Mouse (Mus musculus): ENCODE measurements around the gene Gm1123.

Gene Gm1123

GRCm38 (mm10) chr9:99035575-99035974 lies at the start of gene Gm1123:
Gene Gm1123, minus strand, starts transcription at chr9:99035715.
- DNase-seq (ENCODE audit: low read depth, low spot score) = peak; percentile 48

DNA sequence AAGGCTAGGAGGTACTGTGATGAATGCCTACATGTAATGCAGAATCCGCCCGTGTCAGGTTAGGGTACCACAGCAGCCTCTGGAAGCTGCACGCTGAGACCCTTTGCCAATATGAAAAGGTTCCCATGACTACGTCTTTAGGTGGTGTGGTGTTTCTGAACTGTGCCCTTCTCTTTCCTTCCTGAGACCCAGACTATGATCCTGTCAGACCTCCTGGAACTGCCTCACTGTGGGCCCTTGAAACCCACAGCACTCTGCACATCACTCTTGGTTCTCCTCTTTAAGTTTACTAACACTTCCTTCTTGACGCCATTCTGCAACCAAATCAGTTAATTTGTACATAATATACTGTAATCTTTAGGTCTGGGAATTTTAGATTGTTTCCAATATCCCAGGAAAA lies 46.2 kb upstream of the Gm1123 start:
- no peak for DNase-seq (ENCODE audit: low read depth, low spot score)

DNA sequence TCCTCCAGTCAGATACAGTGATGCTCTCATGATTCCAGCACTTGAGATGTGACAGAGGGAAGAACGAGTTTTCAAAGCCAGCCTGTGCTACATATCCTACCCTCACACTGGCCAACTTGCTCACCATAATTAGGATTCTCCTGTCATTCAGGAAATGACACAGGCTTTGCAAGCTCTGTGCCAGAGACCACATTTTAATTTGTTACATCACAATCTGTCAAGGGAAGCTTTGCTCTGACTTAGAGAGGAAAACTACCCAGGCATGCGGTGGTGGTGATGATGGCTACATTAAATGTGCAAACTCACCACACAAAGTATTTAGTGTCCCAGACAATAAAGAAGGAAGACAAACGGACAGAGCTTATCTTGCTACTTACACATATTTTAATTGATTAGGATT lies 45.8 kb upstream of the Gm1123 start:
- DNase-seq (ENCODE audit: low read depth, low spot score) = no peak

- DNase-seq (ENCODE audit: low read depth, low spot score) = no peak
Measured at GRCm38 (mm10) chr9:99080657-99081056, 45.1 kb upstream of the Gm1123 start.

DNA sequence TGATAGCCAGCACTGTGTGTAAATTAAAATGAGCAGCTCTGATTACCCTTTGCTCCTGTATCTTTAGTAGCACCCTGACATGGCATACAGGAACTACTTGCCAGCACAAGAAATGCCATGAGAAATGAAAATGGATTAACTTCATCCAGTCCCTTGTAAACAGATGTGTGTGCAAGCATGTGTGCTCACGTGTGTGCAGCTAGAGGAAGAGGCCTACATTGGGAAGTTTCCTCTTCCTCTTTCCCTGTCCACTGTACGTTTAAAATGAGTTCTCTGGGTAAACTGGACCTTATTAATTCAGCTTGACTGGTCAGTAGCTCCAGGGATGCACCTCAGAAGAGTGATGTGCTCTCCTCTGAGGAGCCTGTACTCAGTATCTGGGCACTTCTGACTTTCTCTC lies 38.9 kb upstream of the Gm1123 start:
- DNase-seq (ENCODE audit: low read depth, low spot score) = no peak

GRCm38 (mm10) chr9:99072538-99072937 lies 37.0 kb upstream of the Gm1123 start:
- DNase-seq (ENCODE audit: low read depth, low spot score) = no peak

DNA sequence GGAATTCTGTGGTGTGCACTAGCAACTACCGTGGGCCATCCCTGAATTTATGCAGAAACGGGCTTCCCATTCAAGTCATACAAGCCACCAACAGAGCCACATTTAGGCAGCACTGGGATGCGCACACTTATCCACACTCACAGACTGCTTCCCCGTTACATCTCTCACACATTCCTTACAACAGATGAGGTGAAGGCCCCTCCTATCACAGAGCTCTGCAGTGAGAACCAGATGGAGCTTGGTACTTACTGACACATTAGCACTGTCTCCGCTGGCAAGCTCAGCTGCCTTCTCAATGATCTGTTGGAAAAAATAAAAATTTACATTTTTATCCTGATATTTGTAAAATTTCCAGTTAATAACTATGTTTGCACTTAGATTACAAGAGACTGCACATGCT lies 29.8 kb upstream of the Gm1123 start:
- no peak for DNase-seq (ENCODE audit: low read depth, low spot score)

DNA sequence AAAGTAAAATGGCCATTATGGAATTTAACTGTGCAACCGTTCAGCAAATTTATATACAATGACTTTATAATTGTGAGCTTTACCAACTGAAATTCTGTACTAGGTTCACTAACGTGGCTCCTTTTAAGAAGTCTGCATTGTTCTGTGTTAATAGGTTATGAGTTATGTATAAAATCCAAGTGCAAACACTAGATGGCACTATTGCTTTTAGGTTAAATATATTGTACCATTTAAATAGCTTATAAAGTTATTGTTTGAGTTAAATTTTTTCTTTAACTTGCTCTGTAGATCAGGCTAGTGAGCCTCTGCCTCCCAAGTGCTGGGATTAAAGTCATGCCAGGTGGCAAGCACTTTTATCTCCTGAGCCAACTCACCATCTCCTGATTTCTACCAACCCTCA lies 28.7 kb upstream of the Gm1123 start:
- DNase-seq (ENCODE audit: low read depth, low spot score) = no peak

DNA sequence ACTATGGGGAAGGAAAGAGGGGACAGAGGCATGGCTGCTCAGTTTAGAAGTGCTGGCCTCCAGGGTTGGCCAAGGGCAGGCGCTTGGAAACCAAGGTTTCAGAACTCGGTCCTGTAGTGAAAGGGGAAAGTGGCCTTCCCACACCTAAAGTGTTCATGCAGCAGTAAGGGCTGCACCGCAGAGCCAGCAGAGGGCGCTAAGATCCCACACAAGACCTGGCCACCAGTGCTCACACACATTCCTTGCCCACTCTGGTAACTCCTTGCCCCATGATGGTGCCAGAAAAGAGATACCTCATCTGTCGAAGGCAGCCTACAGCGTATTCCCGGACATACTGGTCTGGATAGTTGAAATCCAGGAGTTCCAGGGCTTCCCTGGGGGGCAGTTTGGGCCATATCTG lies 27.0 kb upstream of the Gm1123 start:
- DNase-seq (ENCODE audit: low read depth, low spot score) = peak; percentile 76

GRCm38 (mm10) chr9:99057751-99058150 lies 22.2 kb upstream of the Gm1123 start:
- DNase-seq (ENCODE audit: low read depth, low spot score) = no peak

- DNase-seq (ENCODE audit: low read depth, low spot score) = no peak
Measured at GRCm38 (mm10) chr9:99049760-99050159, 14.2 kb upstream of the Gm1123 start.

DNA sequence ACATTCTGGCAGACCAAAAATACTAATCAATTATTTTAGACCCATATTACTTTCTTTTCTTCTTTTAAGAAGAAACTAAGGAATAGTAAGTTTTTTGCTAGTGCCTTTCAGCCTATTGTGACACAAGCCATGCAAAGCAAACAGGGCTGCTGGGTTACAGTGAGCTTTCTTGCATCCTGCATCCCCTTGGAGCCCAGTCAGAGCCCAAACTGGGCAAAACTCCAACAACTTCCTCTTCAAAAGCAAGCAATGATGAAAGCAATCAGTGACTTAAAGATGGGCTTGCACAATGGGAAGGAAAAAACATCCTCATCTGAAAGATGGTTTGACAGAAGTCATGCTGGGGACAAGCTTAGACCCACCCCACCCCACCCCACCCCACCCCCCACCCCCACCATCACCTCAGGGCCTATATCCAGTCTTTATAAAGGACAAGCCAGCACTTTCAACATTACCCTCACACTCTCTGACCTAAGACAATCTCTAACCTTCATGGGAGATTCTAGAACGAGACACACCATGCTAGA lies 13.3 kb upstream of the Gm1123 start:
- DNase-seq (ENCODE audit: low read depth, low spot score) = no peak

GRCm38 (mm10) chr9:99044761-99045160 lies 9.2 kb upstream of the Gm1123 start:
- DNase-seq (ENCODE audit: low read depth, low spot score) = no peak

DNA sequence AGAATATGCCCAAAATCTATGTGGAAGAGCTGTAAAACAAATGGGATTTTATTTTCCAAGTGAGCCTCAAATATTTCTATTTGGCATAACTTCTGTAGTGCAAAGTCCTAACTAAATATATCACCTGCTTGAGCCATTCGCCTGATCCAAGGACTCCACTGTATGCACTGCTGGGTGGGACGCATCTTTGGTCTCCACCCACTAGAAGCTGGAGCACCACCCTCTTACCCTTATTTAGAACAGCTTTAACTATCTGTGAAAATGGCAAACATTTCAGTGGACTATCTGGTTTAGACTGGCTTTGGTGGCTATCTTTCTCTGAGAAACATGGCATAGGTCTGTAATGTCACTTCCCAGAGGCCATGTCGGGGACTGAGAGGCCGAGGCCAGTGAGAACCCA lies 7.1 kb upstream of the Gm1123 start:
- DNase-seq (ENCODE audit: low read depth, low spot score) = no peak

GRCm38 (mm10) chr9:99041994-99042393 lies 6.5 kb upstream of the Gm1123 start:
- no peak for DNase-seq (ENCODE audit: low read depth, low spot score)

DNA sequence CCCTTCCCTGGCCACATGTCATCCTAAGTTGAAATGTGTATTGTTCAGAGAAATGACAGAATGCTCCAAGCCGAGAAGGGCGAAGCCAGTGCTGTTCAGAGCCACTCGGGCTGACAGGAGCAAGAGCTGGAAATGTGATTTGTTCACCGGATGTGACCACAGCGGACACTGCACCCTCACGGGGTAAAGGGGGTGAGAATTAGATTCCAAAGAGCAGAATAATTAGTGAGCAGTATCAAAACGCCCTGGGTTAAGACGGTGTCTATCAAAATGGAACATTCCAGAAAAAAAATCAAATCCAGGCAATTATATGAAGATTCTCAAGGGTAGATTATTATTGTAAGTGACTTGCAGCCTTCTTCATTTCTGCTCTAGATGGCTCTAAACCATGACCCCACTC lies 1.4 kb downstream of the Gm1123 start:
- no peak for DNase-seq (ENCODE audit: low read depth, low spot score)

GRCm38 (mm10) chr9:99032031-99032430 lies 3.5 kb downstream of the Gm1123 start:
- no peak for DNase-seq (ENCODE audit: low read depth, low spot score)

GRCm38 (mm10) chr9:99021751-99022150 lies 13.8 kb downstream of the Gm1123 start:
- peak; percentile 84 for DNase-seq (ENCODE audit: low read depth, low spot score)

- no peak for DNase-seq (ENCODE audit: low read depth, low spot score)
Measured at GRCm38 (mm10) chr9:99021166-99021565, 14.3 kb downstream of the Gm1123 start.

DNA sequence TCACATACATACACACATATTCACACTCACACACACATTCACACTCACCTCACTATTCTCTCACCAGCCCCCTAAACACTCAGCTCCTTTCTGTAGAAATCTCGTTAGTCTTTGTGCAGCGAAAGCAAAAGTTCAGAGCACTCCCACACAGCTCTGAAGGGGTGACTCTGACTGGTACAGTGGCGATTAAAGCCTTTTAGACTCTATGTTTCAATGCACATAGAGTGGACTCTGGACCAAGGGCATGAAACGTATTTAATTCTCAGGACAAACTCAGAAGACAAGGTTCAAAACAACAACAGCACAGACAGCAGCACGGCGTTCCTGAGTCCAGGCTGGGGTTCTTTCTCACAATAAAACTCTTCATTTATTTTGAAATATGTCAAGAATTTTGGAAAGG lies 17.8 kb downstream of the Gm1123 start:
- DNase-seq (ENCODE audit: low read depth, low spot score) = no peak

DNA sequence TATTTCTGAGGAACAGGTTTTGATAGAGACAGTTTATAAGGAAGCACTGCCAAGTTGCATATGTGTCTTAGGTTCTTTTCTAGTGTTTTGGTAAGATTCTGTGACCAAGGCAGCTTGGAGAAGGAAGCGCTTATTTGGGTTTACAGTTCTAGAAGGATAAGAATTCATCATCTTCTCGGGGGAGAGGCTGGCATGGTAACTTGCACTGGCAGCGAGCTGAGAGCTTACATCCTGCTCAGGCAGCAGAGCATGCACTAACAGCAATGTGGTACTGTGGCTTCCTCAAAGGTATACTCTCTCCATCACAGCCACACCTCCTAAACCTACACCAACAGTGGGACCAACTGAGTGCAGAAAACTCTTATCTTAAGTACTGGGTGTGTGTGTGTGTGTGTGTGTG lies 18.8 kb downstream of the Gm1123 start:
- DNase-seq (ENCODE audit: low read depth, low spot score) = no peak

DNA sequence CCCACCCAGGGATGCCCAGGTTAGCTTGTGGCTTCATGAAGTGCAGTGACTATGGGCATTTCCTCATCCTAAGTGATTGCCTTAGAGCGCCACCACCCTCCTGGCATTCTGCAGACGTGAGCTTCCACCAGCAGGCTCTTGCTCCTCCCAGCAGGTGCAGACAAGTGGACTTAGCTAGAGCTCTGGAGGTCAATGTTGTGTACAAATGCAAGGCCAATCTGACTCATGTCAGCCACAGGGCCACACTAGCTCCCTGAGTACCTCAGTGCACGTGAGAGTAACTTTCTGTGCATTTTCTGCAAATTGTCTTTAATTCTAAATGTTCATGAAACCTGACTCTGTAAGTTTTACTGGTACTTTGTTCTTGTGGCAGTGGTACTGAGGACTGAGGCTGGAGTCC lies 19.2 kb downstream of the Gm1123 start:
- no peak for DNase-seq (ENCODE audit: low read depth, low spot score)

- no peak for DNase-seq (ENCODE audit: low read depth, low spot score)
Measured at GRCm38 (mm10) chr9:99009898-99010199, 25.7 kb downstream of the Gm1123 start.

DNA sequence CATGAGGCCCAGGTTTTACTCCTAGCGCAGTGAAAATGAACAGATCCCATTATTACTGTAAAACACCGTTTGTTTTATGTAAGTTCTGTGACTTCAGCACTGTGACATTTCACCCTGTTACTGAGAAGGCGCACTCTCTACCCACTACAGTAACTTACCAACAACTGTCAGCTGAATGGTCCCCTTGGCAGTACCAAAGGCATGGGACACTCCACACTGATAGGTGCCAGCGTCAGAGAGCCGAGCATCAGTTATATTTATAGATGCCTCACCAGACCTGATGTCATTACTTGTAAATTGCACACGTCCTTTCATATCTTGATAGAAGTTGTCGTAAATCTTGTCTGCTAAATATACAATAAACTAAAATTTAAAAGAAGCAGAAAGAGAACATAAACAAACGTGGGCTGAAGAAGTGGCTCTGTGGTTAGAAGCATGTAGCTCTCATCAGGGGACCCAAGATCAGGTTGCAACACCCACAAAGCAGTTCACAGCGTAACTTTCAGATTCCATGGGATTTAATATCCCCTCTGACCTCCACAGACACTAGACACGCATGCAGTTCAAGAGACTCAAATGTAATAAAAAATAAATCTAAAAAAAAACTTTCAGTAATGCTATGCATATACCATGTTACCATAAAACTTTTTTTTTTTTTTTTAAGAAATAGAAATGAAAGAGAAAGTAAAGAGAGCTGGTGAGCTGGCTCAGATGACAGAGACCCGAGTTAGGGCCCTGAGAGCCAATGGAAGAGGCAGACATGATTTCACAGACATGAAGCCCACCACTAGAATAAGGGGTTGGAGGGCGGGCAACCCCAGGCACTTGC lies 26.2 kb downstream of the Gm1123 start:
- no peak for DNase-seq (ENCODE audit: low read depth, low spot score)
